Mouse (Mus musculus): ENCODE data around the gene Shcbp1l.
"Not testable (repeated sequence)": the region's sequence is repeated elsewhere in the genome, so short reads cannot be mapped to it uniquely, and the experiment has no call there.

DNA sequence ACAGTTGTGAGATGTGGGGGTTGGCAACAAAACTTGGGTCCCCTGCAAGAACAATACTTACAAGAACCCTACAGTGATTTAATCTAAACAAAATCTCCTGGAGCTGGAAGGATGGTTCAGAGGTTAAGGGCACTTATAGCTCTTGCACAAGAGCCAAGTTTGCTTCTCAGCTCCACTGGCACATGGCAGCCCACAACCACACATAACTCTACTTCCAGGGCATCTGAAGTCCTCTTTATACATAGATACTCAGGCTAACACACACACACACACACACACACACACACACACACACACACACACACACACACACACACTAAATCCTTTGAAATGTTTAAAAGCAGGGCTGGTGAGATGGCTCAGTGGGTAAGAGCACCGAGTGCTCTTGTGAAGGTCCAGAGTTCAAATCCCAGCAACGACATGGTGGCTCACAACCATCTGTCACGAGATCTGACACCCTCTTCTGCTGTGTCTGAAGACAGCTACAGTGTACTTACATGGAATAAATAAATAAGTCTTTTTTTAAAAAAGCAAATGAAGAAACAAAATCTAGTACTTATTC lies 8.6 kb upstream of the Shcbp1l start:
- TF ChIP-seq CTCF, POLR2A (IDR thresholded peaks at IDR 0.05; ENCODE audit: insufficient read depth, low read depth, low read length): not testable (repeated sequence)
